Mouse (Mus musculus) ES-E14 (cell line): ENCODE measurements at regions not wholly inside any gene's neighbourhood (a gene's known extent, or its start where the extent isn't known, plus 50 kb on each side); places are given as distances from the start of the nearest gene placed in this dataset.

ENCODE experiments used
- CHD2 ChIP-seq: IDR thresholded peaks from 2 replicates; pipeline ENCODE4 v1.6.1; 2014; ENCODE audit warnings: mild to moderate bottlenecking, low read depth, low read length, inconsistent platforms
- HCFC1 ChIP-seq: IDR thresholded peaks from 2 replicates; pipeline ENCODE4 v1.6.1; 2012; ENCODE audit warnings: low read length, inconsistent platforms, borderline replicate concordance; ENCODE audit not compliant: insufficient read depth
- MAFK ChIP-seq: IDR thresholded peaks from 2 replicates; pipeline ENCODE4 v1.6.1; 2014; ENCODE audit warnings: mild to moderate bottlenecking, low read depth, low read length, inconsistent platforms; ENCODE audit not compliant: insufficient read depth
- ZC3H11A ChIP-seq: IDR thresholded peaks from 2 replicates; pipeline ENCODE4 v1.6.1; 2012; ENCODE audit warnings: low read depth, mild to moderate bottlenecking, inconsistent platforms, low read length, borderline replicate concordance
- ZNF384 ChIP-seq: IDR thresholded peaks from 2 replicates; pipeline ENCODE4 v1.6.1; 2012; ENCODE audit warnings: low read depth, low read length, inconsistent platforms

DNA sequence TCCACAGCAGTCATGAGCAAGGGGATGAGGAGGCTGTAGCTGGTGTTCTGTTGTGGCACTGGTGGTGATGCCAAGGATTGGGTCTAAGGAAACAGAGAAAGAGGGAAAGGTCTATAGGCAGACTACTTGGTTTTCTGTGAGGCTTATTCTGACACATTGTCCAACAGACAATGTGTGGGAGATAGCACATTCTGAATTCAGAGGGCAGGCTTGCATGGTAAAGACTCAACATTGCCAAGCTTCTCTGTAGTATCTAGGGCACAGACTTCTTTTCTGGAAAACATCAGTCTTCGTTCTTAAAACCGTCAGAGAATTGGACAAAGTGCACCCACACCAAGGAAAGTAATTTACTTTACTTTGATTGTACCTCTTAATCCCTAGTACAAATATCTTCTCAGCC, 218.7 kb upstream of the Tenm4 start:
- no peak for TF ChIP-seq ZC3H11A
- TF ChIP-seq HCFC1: no peak
- no peak for TF ChIP-seq MAFK
- no peak for TF ChIP-seq CHD2
- no peak for TF ChIP-seq ZNF384
